Mouse (Mus musculus) MEL (cell line): ENCODE measurements around the gene Wdr54. TPM values are rescaled to one million over a fixed set of nuclear protein-coding genes. Genes with fewer than 3 reads are reported as not detected.
A peak's percentile ranks its signal among the peaks of the same experiment; 100 is the strongest.
"Not testable (repeated sequence)": the region's sequence is repeated elsewhere in the genome, so short reads cannot be mapped to it uniquely, and the experiment has no call there.

ENCODE experiments used
- DNase-seq: peaks from one replicate; pipeline ENCODE4 v3.0.0; 2011; ENCODE audit warnings: low read depth, low spot score
- H3K27ac ChIP-seq: 2 replicates; pipeline ENCODE4 v1.5.1; 2012; ENCODE audit warnings: low read depth, mild to moderate bottlenecking, control low read depth, low read length, moderate library complexity; ENCODE audit not compliant: control insufficient read depth
- H3K27me3 ChIP-seq, 2 experiments: fragments of 150-350 bp in 1 of 2; sonication (generic) in 1 of 2; 2 replicates each; pipeline ENCODE4 v1.6.1; 2012; ENCODE audit warnings: low read length in 2 of 2, mild to moderate bottlenecking in 2 of 2, improper control_type of control experiment in 1 of 2, moderate library complexity in 1 of 2; ENCODE audit not compliant: insufficient read depth in 2 of 2, control insufficient read depth in 1 of 2
- H3K36me3 ChIP-seq, 2 experiments: 2 replicates each; pipeline ENCODE4 v1.6.1; 2012 to 2014; ENCODE audit warnings: low read length in 2 of 2, improper control_type of control experiment in 1 of 2, inconsistent platforms in 1 of 2, mild to moderate bottlenecking in 1 of 2; ENCODE audit not compliant: insufficient read depth in 2 of 2, control insufficient read depth in 1 of 2
- H3K4me1 ChIP-seq, 2 experiments: fragments of 150-350 bp in 1 of 2; sonication (generic) in 1 of 2; 2 replicates each; pipeline ENCODE4 v1.6.1; 2012; ENCODE audit warnings: low read length in 2 of 2, improper control_type of control experiment in 1 of 2, mild to moderate bottlenecking in 1 of 2; ENCODE audit not compliant: insufficient read depth in 2 of 2, control insufficient read depth in 1 of 2
- H3K4me3 ChIP-seq, 2 experiments: fragments of 150-350 bp in 1 of 2; sonication (generic) in 1 of 2; 2 replicates each; pipeline ENCODE4 v1.5.1; 2012; ENCODE audit warnings: low read depth in 2 of 2, low read length in 2 of 2, mild to moderate bottlenecking in 2 of 2, moderate library complexity in 2 of 2, control low read depth in 1 of 2, improper control_type of control experiment in 1 of 2; ENCODE audit not compliant: control insufficient read depth in 1 of 2, insufficient read depth in 1 of 2
- H3K79me2 ChIP-seq: 2 replicates; pipeline ENCODE4 v1.6.1; 2012; ENCODE audit warnings: mild to moderate bottlenecking, low read length, moderate library complexity; ENCODE audit not compliant: control insufficient read depth, poor library complexity, insufficient read depth
- H3K9ac ChIP-seq: 2 replicates; pipeline ENCODE4 v1.6.1; 2012; ENCODE audit warnings: low read depth, mild to moderate bottlenecking, control low read depth, low read length, moderate library complexity; ENCODE audit not compliant: control insufficient read depth, poor library complexity, severe bottlenecking
- H3K9me3 ChIP-seq: fragments of 150-350 bp; sonication (generic); replicated peaks from 2 replicates; pipeline ENCODE4 v1.6.1; 2012; ENCODE audit warnings: mild to moderate bottlenecking, low read length, improper control_type of control experiment, moderate library complexity; ENCODE audit not compliant: insufficient read depth
- CHD1 ChIP-seq: IDR thresholded peaks from 2 replicates; pipeline ENCODE4 v1.6.1; 2012; ENCODE audit warnings: low read depth, mild to moderate bottlenecking, inconsistent platforms, low read length, improper control_type of control experiment
- CTCF ChIP-seq, 3 experiments: IDR thresholded peaks in 2 of 3; conservative IDR thresholded peaks in 1 of 3; 2 replicates each; pipeline ENCODE4 v1.5.1; 2011 to 2012; ENCODE audit warnings: low read length in 3 of 3, low read depth in 2 of 3, mild to moderate bottlenecking in 2 of 3, improper control_type of control experiment in 1 of 3, inconsistent platforms in 1 of 3, mixed read lengths in 1 of 3, moderate library complexity in 1 of 3; ENCODE audit not compliant: control insufficient read depth in 1 of 3, insufficient read depth in 1 of 3, poor library complexity in 1 of 3, severe bottlenecking in 1 of 3
- ELF1 ChIP-seq: IDR thresholded peaks from 2 replicates; pipeline ENCODE4 v1.6.1; 2014; ENCODE audit warnings: low read depth, mild to moderate bottlenecking, inconsistent platforms, low read length, improper control_type of control experiment, moderate library complexity
- GABPA ChIP-seq: IDR thresholded peaks from 2 replicates; pipeline ENCODE4 v1.6.1; 2012; ENCODE audit warnings: low read depth, mild to moderate bottlenecking, inconsistent platforms, low read length, improper control_type of control experiment, moderate library complexity
- HCFC1 ChIP-seq: IDR thresholded peaks from 2 replicates; pipeline ENCODE4 v1.6.1; 2012; ENCODE audit warnings: low read depth, mild to moderate bottlenecking, inconsistent platforms, low read length, improper control_type of control experiment, moderate library complexity
- JUND ChIP-seq: IDR thresholded peaks from 2 replicates; pipeline ENCODE4 v1.6.1; 2011; ENCODE audit warnings: low read depth, mild to moderate bottlenecking, improper control_type of control experiment, low read length
- KAT2A ChIP-seq: conservative IDR thresholded peaks from 2 replicates; pipeline ENCODE4 v1.6.1; 2012; ENCODE audit warnings: low read depth, low read length, improper control_type of control experiment, inconsistent platforms
- MAX ChIP-seq: IDR thresholded peaks from 2 replicates; pipeline ENCODE4 v1.6.1; 2011; ENCODE audit warnings: low read length, improper control_type of control experiment
- MYB ChIP-seq: IDR thresholded peaks from 2 replicates; pipeline ENCODE4 v1.6.1; 2011; ENCODE audit warnings: mild to moderate bottlenecking, low read depth, low read length, improper control_type of control experiment
- MYC ChIP-seq: IDR thresholded peaks from 2 replicates; pipeline ENCODE4 v1.6.1; 2011; ENCODE audit warnings: low read depth, mild to moderate bottlenecking, low read length, improper control_type of control experiment, moderate library complexity
- NELFE ChIP-seq: IDR thresholded peaks from 2 replicates; pipeline ENCODE4 v1.6.1; 2011; ENCODE audit warnings: low read depth, low read length, improper control_type of control experiment
- POLR2AphosphoS5 ChIP-seq: IDR thresholded peaks from 2 replicates; pipeline ENCODE4 v1.6.1; 2012; ENCODE audit warnings: low read depth, borderline replicate concordance, mild to moderate bottlenecking, inconsistent platforms, low read length, moderate library complexity, mixed read lengths
- RAD21 ChIP-seq: IDR thresholded peaks from 2 replicates; pipeline ENCODE4 v1.6.1; 2011; ENCODE audit warnings: mild to moderate bottlenecking, low read depth, low read length, improper control_type of control experiment
- SIN3A ChIP-seq: IDR thresholded peaks from 2 replicates; pipeline ENCODE4 v1.6.1; 2012; ENCODE audit warnings: low read length, improper control_type of control experiment, inconsistent platforms
- SMC3 ChIP-seq: IDR thresholded peaks from 2 replicates; pipeline ENCODE4 v1.6.1; 2011; ENCODE audit warnings: low read depth, low read length, improper control_type of control experiment
- TCF12 ChIP-seq: IDR thresholded peaks from 2 replicates; pipeline ENCODE4 v1.6.1; 2014; ENCODE audit warnings: low read depth, mild to moderate bottlenecking, inconsistent platforms, low read length, improper control_type of control experiment, moderate library complexity
- ZC3H11A ChIP-seq: IDR thresholded peaks from 2 replicates; pipeline ENCODE4 v1.6.1; 2012; ENCODE audit warnings: low read depth, mild to moderate bottlenecking, inconsistent platforms, low read length, improper control_type of control experiment
- ZKSCAN1 ChIP-seq: IDR thresholded peaks from 2 replicates; pipeline ENCODE4 v1.6.1; 2012; ENCODE audit warnings: low read depth, mild to moderate bottlenecking, inconsistent platforms, low read length, improper control_type of control experiment, moderate library complexity
- ZNF384 ChIP-seq: IDR thresholded peaks from 2 replicates; pipeline ENCODE4 v1.6.1; 2012; ENCODE audit warnings: low read depth, mild to moderate bottlenecking, inconsistent platforms, low read length, improper control_type of control experiment
- polyA plus RNA-seq, 2 experiments: library from polyadenylated mRNA; stranded (reverse) in 1 of 2; unstranded in 1 of 2; fragments of >175 nt in 1 of 2; fragments of >200 nt in 1 of 2; gene quantifications; 2 replicates each; pipeline versions ENCODE4 v1.2.1 to v1.2.4; 2012; ENCODE audit warnings: low replicate concordance in 2 of 2, low read depth in 1 of 2; ENCODE audit not compliant: insufficient read length in 2 of 2, insufficient read depth in 1 of 2, missing spikeins in 1 of 2
- total RNA-seq: library from RNA; depleted of rRNA; stranded (reverse); fragments of 300-350 nt; gene quantifications from 2 replicates; pipeline ENCODE4 v1.2.3, GENCODE M21; 2012

Gene Wdr54
- total and polyA plus RNA-seq, 3 experiments, result 3.2 to 4.6 TPM; not detected in 1

DNA sequence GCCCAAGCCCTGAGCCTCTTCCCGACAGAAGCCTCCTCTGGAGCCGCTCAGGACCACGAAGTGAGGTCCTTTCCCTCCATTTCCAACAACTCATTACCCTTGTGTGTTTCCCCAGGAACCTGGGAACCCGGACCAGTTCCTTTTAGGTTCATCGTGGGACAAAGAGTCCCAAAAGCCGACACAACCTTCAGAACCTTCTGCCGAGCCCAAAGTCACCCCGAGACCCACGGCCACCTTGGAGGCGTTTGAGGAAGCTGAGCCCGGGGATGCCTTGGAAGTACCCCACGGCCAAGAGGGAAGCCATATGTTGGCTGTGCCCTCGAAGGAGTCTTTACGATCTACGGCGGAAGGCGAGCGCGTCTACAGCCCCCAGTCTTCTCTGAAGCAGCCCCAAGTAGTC, 5.2 kb upstream of the Wdr54 start:
- H3K9me3 ChIP-seq, result no peaks in the 10 kb centered on the region
- no peak overlapping the region for H3K27ac ChIP-seq
- no peak for DNase-seq
- peaks cover 0 to 4% of the 10 kb centered on the region in 2 experiments; a peak in 2 of 4 replicates for H3K36me3 ChIP-seq
- H3K9ac ChIP-seq, result no peak overlapping the region
- TF ChIP-seq ELF1, result no peak
- no peak for TF ChIP-seq ZKSCAN1
- TF ChIP-seq MAX, result no peak
- TF ChIP-seq MYC, result no peak
- no peak for TF ChIP-seq POLR2AphosphoS5
- TF ChIP-seq MYB, result no peak
- no peak for TF ChIP-seq CHD1
- no peak for TF ChIP-seq NELFE
- no peak for TF ChIP-seq HCFC1
- no peak for TF ChIP-seq GABPA
- TF ChIP-seq TCF12, result no peak
- no peak for TF ChIP-seq SIN3A
- TF ChIP-seq KAT2A, result no peak
- H3K79me2 ChIP-seq, result peaks cover 8% of the 10 kb centered on the region
- no peak overlapping the region for H3K4me3 ChIP-seq
- H3K27me3 ChIP-seq, result no peaks in the 10 kb centered on the region
- H3K4me1 ChIP-seq, result peaks cover 2 to 6% of the 10 kb centered on the region in 2 experiments; a peak in 3 of 4 replicates

DNA sequence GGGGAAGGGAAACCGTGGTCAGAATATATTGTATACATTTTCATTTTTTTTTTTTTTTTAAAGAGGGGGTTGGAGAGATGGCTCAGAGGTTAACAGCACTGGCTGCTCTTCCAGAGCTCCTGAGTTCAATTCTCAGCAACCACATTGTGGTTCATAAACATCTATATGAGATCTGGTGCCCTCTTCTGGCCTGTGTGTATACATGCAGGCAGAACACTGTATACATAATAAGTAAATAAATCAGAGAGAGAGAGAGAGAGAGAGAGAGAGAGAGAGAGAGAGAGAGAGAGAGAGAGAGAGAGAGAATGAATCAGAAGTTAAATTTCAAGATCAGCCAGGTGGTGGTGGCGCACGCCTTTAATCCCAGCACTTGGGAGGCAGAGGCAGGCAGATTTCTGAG, 3.3 kb upstream of the Wdr54 start:
- not testable (repeated sequence) for H3K27me3 ChIP-seq, H3K4me1 ChIP-seq, H3K79me2 ChIP-seq, H3K9ac ChIP-seq, H3K36me3 ChIP-seq, H3K27ac ChIP-seq, H3K4me3 ChIP-seq
- TF ChIP-seq SIN3A (peak; percentile 42; the same call in 1 of the 2 replicates), ZC3H11A (peak; percentile 67), ZNF384 (peak; percentile 12; the same call in 1 of the 2 replicates), JUND (peak; percentile 96), CTCF (IDR thresholded peaks at IDR 0.05 in 2 of 3, conservative IDR thresholded peaks at IDR 0.05 in 1 of 3; ENCODE audit: control insufficient read depth in 1 of 3, insufficient read depth in 1 of 3, low read depth in 2 of 3, low read length in 3 of 3, poor library complexity in 1 of 3, severe bottlenecking in 1 of 3) (peak; percentile 26 to 68 (median 31); a peak in 4 of 6 replicates), SMC3 (peak; percentile 79), RAD21 (peak; percentile 65)
- TF ChIP-seq, all 39 proteins: peak for 7; not testable (repeated sequence) for 32
- H3K9me3 ChIP-seq, result not testable (repeated sequence)
- peak; percentile 80 for DNase-seq
